Mouse (Mus musculus) frontal cortex, adult 2 months (tissue): ENCODE measurements around the gene Tspan31. TPM values are rescaled to one million over a fixed set of nuclear protein-coding genes. Genes with fewer than 3 reads are reported as not detected.

Source experiments
- DNase-seq, 2 experiments: peaks; one replicate each; pipeline ENCODE4 v3.0.0; 2022; ENCODE audit warnings: low spot score in 1 of 2; ENCODE audit errors: extremely low spot score in 1 of 2
- polyA plus RNA-seq: library from polyadenylated mRNA; depleted of rRNA; stranded (reverse); fragments of >200 nt; gene quantifications from 2 replicates; pipeline ENCODE4 v1.2.3, GENCODE M21; 2012; rRNA removed

Tspan31 gene
- polyA plus RNA-seq, result 89.9 and 91.7 TPM in 2 replicates

DNA sequence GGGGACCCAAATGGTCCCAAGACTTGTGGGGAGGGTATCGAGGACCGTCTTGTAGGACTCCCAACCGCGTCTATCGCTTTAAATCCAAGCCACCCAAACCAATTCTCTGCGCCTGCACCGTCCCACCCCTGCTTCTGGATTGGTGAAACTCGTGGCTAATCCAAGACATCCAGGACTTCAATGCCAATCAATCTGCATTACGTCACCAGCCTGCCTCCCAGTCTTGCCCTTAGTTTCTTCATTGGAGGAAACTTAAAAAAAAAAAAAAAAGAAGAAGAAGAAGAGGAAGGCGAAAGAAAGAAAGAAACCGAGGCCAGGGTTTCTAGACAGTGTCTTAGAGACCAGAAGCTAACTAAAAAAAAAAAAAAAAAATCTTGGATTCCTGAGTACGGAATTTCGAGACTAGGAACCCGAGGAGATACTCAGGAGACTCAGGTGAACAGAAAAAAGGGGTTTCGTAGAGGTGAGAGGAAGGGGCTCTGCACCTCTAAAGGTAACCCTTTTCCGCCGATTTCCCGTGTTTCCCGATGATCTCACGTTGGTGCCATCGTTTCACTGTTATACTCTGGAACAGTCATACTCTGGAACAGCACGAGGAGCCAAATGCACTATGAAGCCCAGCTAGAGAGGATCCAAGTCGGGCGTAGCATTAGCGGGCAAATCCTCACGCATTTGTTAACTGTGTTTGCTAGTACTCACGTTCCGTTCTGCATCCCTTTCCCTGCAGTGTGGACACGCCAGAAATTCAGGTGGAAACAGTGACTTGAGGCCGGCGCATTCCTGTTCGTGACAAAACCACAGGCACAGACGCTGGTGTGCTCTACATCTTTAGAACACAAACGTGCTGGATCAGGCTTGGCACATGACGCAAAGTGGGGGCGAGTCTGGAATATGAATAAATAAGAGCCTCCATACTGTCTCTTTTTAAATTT lies at the start of gene Tspan31:
TSS of gene Tspan31 (minus strand) at position 75 of the 932 bp plus-strand sequence.
- peak; percentile 97 for DNase-seq

DNA sequence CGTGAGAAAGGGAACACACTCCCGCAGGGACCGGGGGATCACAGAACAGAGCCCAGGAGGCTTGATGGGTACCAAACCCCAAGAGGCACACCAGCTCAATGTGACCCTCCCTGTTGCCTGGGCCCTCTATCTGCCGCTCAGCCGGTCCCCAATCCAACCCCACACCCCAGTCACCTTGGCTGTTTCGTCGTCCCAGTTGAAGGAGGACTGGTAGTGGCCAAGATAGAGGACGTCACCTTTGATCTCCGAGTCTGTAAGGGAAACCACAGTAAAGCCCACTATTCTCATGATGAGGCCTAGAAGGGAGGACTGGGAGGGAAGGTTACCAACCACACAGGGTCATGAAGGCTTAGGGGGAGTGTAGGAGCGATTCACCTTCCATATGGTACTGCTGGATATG lies 49.2 kb upstream of the Tspan31 start:
- no peak for DNase-seq

DNA sequence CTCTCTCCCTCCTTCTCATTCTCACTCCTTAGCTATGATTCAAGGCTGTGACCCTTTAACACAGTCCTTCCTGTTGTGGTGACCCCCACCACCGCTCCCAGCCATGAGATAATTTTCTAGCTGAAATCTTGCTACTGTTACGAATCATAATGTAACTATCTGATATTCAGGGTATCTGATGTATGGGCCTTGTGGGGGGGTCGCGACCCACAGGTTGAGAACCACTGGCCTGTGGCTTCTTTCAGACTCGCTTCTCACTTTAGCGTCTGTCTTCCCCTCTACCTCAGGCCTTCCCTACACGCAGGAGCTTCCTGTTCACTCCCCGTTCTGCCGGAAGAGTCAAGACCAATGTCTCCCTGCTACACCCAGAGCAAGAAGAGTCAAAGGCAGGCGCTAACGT lies 48.4 kb upstream of the Tspan31 start:
- no peak for DNase-seq

DNA sequence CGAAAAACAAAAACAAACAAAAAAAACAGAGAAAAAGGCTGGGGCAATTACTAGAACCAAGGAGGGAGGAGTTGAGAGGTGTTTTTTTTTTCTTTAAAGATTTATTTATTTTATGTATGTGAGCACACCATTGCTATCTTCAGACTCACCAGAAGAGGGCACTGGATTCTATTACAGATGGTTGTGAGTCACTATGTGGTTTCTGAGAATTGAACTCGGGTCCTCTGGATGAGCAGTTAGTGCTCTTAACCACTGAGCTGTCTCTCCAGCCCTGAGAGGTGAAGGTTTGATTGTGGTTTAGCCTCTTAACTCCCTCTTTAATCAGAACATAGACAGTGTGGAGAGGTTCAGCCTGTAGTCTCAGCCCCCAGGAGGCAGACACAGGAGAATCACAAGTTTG lies 45.0 kb upstream of the Tspan31 start:
- no peak for DNase-seq

DNA sequence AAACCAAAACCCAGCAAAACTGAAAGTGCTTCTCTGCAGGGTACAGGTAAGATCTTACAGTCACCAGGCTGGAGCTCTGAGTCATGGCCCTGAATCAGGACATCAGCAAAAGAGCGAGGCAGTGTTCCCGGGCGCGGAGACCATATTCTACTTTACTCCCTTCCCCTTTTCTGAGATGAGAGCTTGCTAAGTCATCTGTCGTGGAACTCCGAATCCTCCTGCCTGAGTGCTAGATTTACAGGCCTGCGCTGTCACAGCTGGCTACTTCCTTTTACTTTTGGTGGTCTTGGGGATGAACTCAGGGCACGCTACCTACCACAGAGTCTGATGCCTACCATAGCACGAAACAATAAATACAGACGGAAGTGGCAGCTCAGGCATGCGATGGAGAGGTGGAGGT lies 44.3 kb upstream of the Tspan31 start:
- DNase-seq, result no peak

DNA sequence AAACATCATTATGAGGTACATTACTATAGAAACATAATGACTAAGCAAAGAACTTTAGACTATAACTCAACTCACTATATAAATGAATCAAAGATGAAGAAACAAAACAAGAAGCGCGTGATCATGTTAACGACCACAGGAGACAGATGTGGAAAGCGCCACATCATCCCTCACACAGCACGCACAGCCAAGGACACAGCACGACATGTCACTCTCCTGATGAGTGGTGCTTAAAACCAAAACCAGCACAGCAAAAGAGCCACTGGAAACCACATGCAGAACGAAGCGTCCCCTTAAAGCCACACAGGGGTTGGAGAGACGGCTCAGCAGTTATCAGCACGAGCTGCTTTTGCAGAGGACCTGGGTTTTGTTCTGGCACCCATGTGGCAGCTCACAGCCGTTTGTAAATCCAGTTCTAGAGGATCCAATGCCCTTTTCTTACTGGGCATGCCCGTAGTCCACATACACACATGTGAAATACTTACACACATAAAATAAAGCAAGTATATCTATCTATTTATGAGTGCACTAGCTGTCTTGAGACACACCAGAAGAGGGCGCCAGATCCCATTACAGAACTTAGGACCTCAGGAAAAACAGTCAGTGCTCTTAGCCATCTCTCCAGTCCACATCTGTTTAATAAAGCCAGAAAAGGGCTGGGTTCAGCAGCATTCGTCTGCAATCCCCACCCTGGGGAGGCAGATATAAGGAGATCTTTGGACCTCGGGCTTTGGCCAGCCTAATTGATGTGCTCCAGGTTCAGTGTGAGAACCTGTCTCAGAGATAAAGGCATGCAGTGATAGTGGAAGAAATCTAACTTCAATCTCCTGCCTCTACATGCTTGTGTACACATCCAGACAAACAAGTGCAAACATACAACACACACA lies 41.2 kb upstream of the Tspan31 start:
- DNase-seq, result no peak

DNA sequence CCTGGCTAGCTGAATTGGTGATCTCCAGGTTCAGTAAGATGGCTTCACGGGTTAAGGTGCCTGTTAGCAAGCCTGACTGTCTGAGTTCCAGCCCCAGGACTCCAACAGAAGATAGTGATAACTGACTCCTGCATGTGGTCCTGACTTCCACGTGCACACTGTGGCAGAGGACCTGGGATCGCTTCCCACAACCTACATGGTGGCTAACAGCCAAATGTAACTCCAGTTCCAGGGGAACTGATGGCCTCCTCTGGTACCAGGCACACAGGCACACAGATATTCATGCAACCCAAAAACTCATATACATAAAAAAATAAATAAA lies 38.2 kb upstream of the Tspan31 start:
- no peak for DNase-seq

DNA sequence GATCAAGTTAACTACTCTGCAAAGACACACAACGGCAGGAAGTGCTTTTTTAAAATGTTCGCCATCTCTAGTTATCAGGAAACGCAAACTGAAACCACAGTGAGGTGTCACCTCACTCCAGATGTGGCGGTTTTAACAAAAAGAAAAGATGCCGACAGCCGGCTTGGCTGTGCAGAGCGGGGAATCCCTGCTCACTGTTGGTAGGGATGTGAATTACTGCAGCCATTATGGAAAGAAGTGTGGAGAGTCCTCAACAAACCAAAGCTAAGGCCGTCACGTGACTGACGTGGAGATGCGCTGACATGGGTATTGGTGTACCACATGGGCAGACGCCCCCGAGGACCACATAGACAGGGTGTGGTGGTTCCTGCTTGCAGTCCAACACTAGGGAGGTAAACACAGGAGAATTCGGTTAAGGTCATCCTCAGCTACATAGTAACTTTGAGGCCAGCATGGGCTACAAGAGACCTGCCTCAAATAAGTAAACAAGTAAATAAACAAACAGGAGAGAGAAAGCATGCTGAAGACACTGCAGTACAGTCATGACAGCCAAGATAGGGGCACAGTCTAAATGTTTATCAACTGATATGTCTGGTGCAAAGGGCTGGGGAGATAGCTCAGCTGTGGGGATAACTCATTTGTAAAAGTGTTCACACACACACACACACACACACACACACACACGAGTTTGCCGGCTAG lies 37.6 kb upstream of the Tspan31 start:
- DNase-seq, result no peak

DNA sequence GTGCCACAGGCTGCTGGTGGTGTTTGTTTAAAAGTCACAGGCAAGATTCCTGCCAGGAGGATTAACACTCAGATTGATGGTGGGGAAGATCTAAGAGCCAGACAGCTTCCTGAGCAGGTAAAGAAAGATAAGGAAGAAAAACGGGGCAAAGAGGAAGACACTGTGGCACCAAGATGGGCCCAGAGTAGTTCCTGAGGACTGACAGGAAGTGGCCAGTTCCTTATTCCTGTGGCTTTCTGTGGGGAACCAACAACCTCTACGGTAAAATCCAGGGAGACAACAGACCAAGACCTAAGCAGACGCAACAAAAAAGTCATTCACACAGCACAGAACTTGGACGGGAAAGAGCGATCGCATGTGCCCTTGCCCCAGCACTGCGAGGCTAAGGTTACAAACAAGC lies 33.6 kb upstream of the Tspan31 start:
- no peak for DNase-seq

DNA sequence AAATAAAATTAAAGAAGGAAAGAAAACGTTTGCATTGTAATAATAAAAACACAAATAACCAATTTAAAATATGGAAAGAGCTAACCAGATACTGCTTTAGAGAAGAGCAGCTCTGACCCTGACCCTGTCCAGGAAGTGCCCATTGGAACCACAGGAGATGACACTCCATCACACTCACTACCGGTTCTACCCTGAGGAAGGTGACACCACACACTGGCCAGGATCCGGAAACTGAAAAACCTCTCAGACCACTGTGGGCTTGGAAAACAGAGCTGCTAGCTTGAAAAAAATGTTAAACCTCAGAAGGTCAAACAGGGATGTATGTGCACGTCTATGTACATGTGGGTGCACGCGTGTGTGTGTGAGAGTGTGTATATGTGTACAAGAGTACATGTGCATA lies 31.1 kb upstream of the Tspan31 start:
- DNase-seq, result no peak

DNA sequence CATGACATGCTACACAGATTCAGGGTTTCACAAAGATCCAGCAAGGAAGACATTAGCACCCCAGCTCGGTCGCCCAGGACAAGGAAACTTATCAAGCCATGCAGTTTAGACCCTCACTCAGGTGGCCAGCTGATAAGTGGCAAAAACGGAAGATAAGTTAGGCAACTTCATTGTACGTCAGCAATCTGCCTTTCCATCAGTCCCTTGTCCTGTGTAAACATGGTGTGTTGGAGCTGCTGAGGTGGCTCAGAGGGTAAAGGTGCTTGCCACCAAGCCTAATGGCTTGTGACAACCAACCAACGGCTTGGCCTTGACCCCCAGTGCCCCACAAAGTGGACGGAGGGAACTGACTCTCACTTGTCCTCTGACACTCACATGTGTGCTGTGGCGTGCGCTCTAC lies 30.4 kb upstream of the Tspan31 start:
- no peak for DNase-seq

DNA sequence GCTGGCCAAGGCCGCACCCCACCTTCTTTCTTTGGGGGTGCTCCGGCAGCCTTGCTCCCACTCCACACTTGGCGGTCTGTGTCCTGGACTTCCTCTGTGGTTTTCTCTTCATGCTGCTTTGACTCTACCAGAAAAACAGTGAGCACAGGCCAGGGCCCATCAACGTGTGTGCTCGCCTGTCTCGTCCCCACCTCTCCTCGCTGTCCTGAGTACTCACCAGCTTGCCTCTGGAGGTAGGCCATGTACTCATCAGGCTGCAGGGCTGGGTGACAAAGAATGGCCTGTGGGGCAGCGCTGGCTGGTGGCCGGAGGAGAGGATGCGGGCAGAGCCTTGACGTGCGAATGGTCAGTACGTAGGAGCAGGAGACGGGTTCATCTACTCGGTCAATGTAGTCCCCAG lies 29.8 kb upstream of the Tspan31 start:
- DNase-seq, result no peak

DNA sequence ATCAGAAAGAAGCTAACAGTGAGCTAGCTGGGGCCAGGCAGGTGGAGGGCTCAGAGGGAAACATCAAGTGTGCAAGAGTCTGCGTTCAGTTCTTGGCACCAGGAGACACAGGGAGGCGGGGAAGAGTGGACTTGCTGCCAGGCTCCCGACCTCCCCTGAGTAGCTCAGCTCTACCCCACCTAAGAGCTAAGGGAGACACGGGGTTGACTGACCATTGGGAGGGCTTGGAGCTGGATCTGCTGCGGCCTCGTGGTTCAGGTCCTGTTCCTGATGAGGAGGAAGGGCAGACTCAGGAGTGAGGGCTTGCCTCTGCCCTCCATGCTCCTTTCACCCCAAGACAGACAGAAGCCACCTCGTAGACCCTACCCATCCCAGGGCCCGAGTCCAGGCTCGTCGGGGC lies 29.1 kb upstream of the Tspan31 start:
- no peak for DNase-seq

DNA sequence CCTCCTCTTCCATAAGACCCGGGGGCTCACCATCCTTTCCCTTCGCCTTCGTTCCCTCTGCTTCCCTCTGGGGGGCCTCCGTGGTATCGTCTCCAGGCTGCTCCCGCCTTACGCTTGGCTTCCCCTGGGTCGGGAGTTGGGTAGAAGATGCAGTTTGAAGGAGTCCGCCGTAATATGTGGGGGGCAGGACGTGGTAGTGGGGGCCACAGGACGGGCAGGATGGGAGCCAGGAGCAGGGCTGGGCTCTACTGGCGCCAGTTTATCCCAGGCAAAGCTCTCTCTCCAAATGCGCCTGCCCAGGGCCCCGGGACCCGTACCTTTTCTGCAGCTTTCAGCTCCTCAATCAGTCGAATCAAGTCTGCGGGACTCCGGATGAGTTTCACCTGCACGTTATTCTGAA lies 28.4 kb upstream of the Tspan31 start:
- no peak for DNase-seq

DNA sequence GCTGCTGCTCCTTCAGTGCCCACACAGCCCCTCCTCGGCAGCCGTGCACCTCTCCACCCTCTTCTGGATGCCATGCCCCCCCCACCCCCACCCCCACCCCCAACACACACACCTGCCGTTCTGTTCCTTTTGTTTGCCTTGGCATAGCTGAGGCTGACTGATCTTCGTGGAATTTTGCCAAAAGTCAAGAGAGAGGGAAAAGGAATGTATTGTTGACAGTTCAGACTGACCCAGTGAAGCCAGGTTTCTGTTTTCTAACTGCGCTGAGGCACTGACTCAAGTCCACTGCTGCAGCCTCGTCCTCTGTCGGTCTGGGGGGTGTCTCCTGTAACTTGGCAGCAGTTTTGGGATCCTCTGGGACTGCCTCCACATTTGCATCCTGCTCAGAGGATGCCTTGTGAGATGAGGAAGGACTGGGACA lies 24.3 kb upstream of the Tspan31 start:
- DNase-seq, result no peak

DNA sequence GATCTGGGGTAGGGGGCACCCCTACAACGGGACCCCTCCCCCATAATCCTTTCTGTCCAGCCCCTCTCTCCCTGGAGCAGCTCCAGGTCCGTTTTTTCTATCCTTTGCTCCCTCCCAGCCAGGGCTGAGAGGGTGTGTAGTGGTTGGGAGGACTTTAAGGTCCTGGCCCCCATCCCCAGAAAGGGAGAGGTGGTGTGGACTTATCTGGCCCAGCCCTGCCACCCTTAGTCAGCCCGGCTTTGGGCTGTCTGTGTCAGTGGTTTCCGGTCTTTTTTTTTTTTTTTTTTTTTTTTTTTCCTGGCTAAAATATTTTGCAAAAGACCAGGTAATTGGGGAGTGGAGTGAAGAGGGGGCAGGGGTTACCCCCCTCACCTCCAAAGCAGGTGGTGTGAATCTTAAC lies 22.7 kb upstream of the Tspan31 start:
- DNase-seq, result no peak

DNA sequence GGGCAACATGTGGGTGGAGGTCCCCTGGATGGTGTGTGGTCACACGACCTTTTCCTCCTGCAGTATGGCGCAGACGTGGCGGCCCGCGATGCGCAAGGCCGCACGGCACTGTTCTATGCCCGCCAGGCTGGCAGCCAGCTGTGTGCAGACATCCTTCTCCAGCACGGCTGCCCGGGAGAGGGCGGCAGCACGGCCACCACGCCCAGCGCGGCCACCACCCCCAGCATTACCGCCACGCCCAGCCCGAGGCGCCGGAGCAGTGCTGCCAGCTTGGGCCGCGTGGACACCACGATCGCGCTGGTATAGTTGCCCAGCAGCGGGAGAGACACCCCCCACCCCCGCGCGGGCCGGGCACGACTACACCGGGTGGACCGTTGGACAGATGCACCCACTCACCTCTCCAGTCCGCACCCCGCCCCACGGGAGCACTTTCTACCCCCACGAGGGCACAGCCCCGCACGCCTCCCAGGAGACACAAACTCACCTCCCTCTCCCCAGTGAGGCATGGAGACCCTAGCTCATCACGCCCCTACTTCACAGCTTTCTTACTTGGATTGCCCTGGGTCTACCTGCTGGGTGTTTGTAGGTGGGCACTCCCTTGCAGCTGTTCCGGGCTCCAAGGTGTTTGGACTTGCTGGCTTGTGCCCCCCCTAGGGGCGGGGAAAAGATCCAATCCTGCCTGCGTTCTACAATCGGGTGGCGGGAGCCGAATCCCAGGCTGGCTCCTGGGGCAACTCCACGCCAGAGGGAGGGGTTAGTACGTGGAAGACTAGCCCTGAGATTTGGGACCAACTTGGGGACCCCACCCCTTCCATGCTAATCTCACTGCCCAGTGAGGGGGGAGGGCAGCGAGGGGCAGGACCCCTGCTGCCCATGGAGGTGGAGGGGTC lies 21.7 kb upstream of the Tspan31 start:
- DNase-seq, result no peak

DNA sequence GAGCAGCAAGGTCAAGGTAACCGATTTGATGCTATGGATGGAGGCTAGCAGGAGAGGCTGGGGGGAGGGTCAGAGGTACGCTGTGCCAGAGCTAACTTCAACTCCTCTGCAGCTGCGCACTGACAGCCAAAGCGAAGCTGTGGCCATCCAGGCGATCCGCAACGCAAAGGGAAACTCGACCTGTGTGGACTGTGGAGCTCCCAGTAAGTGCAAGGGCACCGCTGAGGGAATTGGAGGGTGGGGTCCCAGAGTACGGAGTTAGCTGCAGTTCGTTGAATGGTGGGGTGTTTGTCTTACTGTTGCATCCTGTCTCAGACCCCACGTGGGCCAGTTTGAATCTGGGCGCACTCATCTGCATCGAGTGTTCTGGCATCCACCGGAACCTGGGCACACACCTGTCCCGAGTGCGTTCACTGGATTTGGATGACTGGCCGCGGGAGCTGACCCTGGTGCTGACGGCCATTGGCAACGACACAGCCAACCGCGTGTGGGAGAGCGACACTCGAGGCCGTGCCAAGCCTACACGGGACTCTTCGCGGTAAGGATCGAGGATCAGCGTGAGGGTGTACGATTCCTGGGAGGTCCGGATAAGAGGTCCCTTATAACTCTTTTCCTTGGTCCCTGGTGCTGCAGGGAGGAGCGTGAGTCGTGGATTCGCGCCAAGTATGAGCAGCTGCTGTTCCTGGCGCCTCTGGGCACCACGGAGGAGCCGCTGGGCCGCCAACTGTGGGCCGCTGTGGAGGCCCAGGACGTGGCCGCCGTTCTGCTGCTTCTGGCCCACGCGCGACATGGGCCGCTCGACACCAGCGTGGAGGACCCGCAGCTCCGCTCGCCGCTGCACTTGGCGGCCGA lies 20.7 kb upstream of the Tspan31 start:
- DNase-seq, result no peak

DNA sequence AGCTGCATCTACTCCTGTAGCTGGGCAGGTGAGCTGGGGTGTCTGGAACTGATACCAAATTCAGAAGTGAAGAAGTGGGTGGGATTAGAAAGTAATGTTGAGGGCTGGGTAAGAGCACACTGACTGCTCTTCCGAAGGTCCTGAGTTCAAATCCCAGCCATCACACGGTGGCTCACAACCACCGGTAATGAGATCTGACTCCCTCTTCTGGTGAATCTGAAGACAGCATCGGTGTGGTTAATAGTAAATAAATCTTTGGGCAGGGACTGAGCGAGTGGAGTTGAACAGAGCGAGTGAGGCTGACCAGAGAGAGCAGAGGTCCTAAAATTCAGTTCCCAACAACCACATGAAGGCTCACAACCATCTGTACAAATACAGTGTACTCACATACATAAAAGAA lies 15.6 kb upstream of the Tspan31 start:
- DNase-seq, result no peak
